Comparison of ENCODE assay signal across 19 mouse cellular contexts in genomic region chr2:123799226-123799786, GRCm38 (mm10).
A peak's percentile ranks its signal among the peaks of the same experiment; 100 is the strongest.
DNase-seq lines count a peak whose midpoint lies in the region; ATAC-seq and TF ChIP-seq lines count a peak whose summit lies in the region.
"Had no signal": no experiment of that assay in that cellular context is flagged by ENCODE, and none has a peak within 500 bp of the region (broad histone marks: within the 10 kb centered on the region; RNA-seq: fewer than 3 reads in every experiment).

No protein-coding gene starts in this region.

- no peak overlapping the region for H3K27ac ChIP-seq in midbrain, embryonic 11.5 days (ENCODE audit: low read depth, low read length)
- no peak overlapping the region for H3K27ac ChIP-seq in midbrain, embryonic 10.5 days (replicated peaks)
- H3K27ac ChIP-seq in forebrain, embryonic 15.5 days (replicated peaks): 0 out of 2 replicates have a peak overlapping the region, but pooled peaks have one; percentile 2
- H3K27ac ChIP-seq in hindbrain, postnatal 0 days: no peak overlapping the region
- H3K27ac ChIP-seq in neural tube, embryonic 14.5 days (ENCODE audit: low read depth, low read length): no peak overlapping the region
- no peak overlapping the region for H3K27ac ChIP-seq in liver, postnatal 0 days (ENCODE audit: low read depth)
- H3K27ac ChIP-seq: embryonic facial prominence, embryonic 15.5 days had no signal

- no peak for TF ChIP-seq EP300 in liver, postnatal 0 days (IDR thresholded peaks at IDR 0.05; ENCODE audit: low read depth)

- WGBS in midbrain, embryonic 11.5 days: 79% methylated on average over 3 of the region's 3 CpGs
- WGBS in midbrain, embryonic 10.5 days: 85% methylated on average over 3 of the region's 3 CpGs
- WGBS in forebrain, embryonic 15.5 days: 55% methylated on average over 3 of the region's 3 CpGs
- WGBS in hindbrain, postnatal 0 days: 54% methylated on average over 3 of the region's 3 CpGs
- WGBS in neural tube, embryonic 14.5 days: 50% methylated on average over 3 of the region's 3 CpGs
- WGBS in liver, postnatal 0 days (ENCODE audit: insufficient replicate concordance): 73% methylated on average over 3 of the region's 3 CpGs

- H3K36me3 ChIP-seq in midbrain, embryonic 11.5 days (ENCODE audit: control insufficient read depth, insufficient read depth, low read length): no peaks in the 10 kb centered on the region
- no peaks in the 10 kb centered on the region for H3K36me3 ChIP-seq in midbrain, embryonic 10.5 days
- no peaks in the 10 kb centered on the region for H3K36me3 ChIP-seq in forebrain, embryonic 15.5 days
- no peaks in the 10 kb centered on the region for H3K36me3 ChIP-seq in hindbrain, postnatal 0 days (ENCODE audit: insufficient read depth, low read length)
- H3K36me3 ChIP-seq in neural tube, embryonic 14.5 days (ENCODE audit: control insufficient read depth, insufficient read depth, low read length): no peaks in the 10 kb centered on the region
- no peaks in the 10 kb centered on the region for H3K36me3 ChIP-seq in liver, postnatal 0 days (replicated peaks; ENCODE audit: insufficient read depth, low read length)
- H3K36me3 ChIP-seq: embryonic facial prominence, embryonic 15.5 days had no signal

- no peaks in the 10 kb centered on the region for H3K4me1 ChIP-seq in midbrain, embryonic 11.5 days (ENCODE audit: control insufficient read depth, insufficient read depth, low read length)
- H3K4me1 ChIP-seq in midbrain, embryonic 10.5 days: no peaks in the 10 kb centered on the region
- H3K4me1 ChIP-seq in forebrain, embryonic 15.5 days: peaks cover 7% of the 10 kb centered on the region
- no peaks in the 10 kb centered on the region for H3K4me1 ChIP-seq in hindbrain, postnatal 0 days (ENCODE audit: insufficient read depth, low read length)
- no peaks in the 10 kb centered on the region; the same call in 1 of the 2 replicates for H3K4me1 ChIP-seq in neural tube, embryonic 14.5 days (ENCODE audit: control insufficient read depth, insufficient read depth, low read length)
- no peaks in the 10 kb centered on the region for H3K4me1 ChIP-seq in liver, postnatal 0 days (ENCODE audit: insufficient read depth)
- H3K4me1 ChIP-seq: embryonic facial prominence, embryonic 15.5 days had no signal

- no peaks in the 10 kb centered on the region for H3K27me3 ChIP-seq in midbrain, embryonic 11.5 days (ENCODE audit: control insufficient read depth, insufficient read depth, low read length)
- no peaks in the 10 kb centered on the region for H3K27me3 ChIP-seq in midbrain, embryonic 10.5 days (ENCODE audit: low read depth, poor library complexity, severe bottlenecking)
- H3K27me3 ChIP-seq in forebrain, embryonic 15.5 days: no peaks in the 10 kb centered on the region
- no peaks in the 10 kb centered on the region for H3K27me3 ChIP-seq in hindbrain, postnatal 0 days (ENCODE audit: insufficient read depth, low read length)
- no peaks in the 10 kb centered on the region for H3K27me3 ChIP-seq in neural tube, embryonic 14.5 days (ENCODE audit: control insufficient read depth, insufficient read depth, low read length)
- H3K27me3 ChIP-seq in liver, postnatal 0 days (ENCODE audit: insufficient read depth, low read length): no peaks in the 10 kb centered on the region
- H3K27me3 ChIP-seq: embryonic facial prominence, embryonic 15.5 days; Patski had no signal

- peak; percentile 33 for DNase-seq in midbrain, embryonic 11.5 days (ENCODE audit: low spot score, missing footprints)
- no peak for DNase-seq in midbrain, embryonic 10.5 days (ENCODE audit: low spot score)
- peak; percentile 65 for DNase-seq in hindbrain, postnatal 0 days (ENCODE audit: low spot score)
- DNase-seq in layer of hippocampus, postnatal 36 days: no peak
- DNase-seq in liver, postnatal 0 days: no peak
- DNase-seq: adrenal gland, postnatal 25 days; cerebellum, adult 9-10 months; embryo, embryonic 11 days; heart, adult 18-20 months; heart, postnatal 4 days; kidney, adult 18-20 months; kidney, postnatal 25 days; liver; lung, adult 18-20 months; right cerebral cortex, postnatal 4 days had no signal

- no peak overlapping the region for H3K4me2 ChIP-seq in midbrain, embryonic 11.5 days
- H3K4me2 ChIP-seq in forebrain, embryonic 15.5 days (replicated peaks): no peak overlapping the region
- no peak overlapping the region for H3K4me2 ChIP-seq in hindbrain, postnatal 0 days (ENCODE audit: low read depth, low read length)
- no peak overlapping the region for H3K4me2 ChIP-seq in neural tube, embryonic 14.5 days (ENCODE audit: low read depth, low read length)
- H3K4me2 ChIP-seq in liver, postnatal 0 days (ENCODE audit: low read depth, low read length): no peak overlapping the region
- H3K4me2 ChIP-seq: embryonic facial prominence, embryonic 15.5 days had no signal

- no peaks in the 10 kb centered on the region for H3K9me3 ChIP-seq in midbrain, embryonic 11.5 days (ENCODE audit: control insufficient read depth, low read length)
- no peaks in the 10 kb centered on the region for H3K9me3 ChIP-seq in midbrain, embryonic 10.5 days (replicated peaks)
- H3K9me3 ChIP-seq in forebrain, embryonic 15.5 days: no peaks in the 10 kb centered on the region
- H3K9me3 ChIP-seq in hindbrain, postnatal 0 days (ENCODE audit: low read length): no peaks in the 10 kb centered on the region
- no peaks in the 10 kb centered on the region for H3K9me3 ChIP-seq in neural tube, embryonic 14.5 days (ENCODE audit: control insufficient read depth, low read length)
- no peaks in the 10 kb centered on the region for H3K9me3 ChIP-seq in liver, postnatal 0 days (ENCODE audit: low read length)
- H3K9me3 ChIP-seq: embryonic facial prominence, embryonic 15.5 days had no signal

- H3K4me3 ChIP-seq in midbrain, embryonic 11.5 days (ENCODE audit: low read depth, low read length): no peak overlapping the region
- H3K4me3 ChIP-seq in midbrain, embryonic 10.5 days: no peak overlapping the region
- H3K4me3 ChIP-seq in forebrain, embryonic 15.5 days: no peak overlapping the region
- H3K4me3 ChIP-seq in hindbrain, postnatal 0 days (ENCODE audit: low read length): no peak overlapping the region
- H3K4me3 ChIP-seq in neural tube, embryonic 14.5 days (ENCODE audit: low read depth, low read length): no peak overlapping the region
- no peak overlapping the region for H3K4me3 ChIP-seq in liver, postnatal 0 days (ENCODE audit: low read depth, low read length)
- H3K4me3 ChIP-seq: embryonic facial prominence, embryonic 15.5 days had no signal

- no peak overlapping the region for H3K9ac ChIP-seq in midbrain, embryonic 11.5 days (ENCODE audit: low read length)
- H3K9ac ChIP-seq in forebrain, embryonic 15.5 days (replicated peaks): no peak overlapping the region
- H3K9ac ChIP-seq in hindbrain, postnatal 0 days (replicated peaks; ENCODE audit: low read length): no peak overlapping the region
- H3K9ac ChIP-seq in neural tube, embryonic 14.5 days (replicated peaks; ENCODE audit: low read depth, low read length): no peak overlapping the region
- H3K9ac ChIP-seq in liver, postnatal 0 days (replicated peaks): no peak overlapping the region
- H3K9ac ChIP-seq: embryonic facial prominence, embryonic 15.5 days had no signal

- no peak for TF ChIP-seq CTCF in hindbrain, postnatal 0 days (IDR thresholded peaks at IDR 0.05; ENCODE audit: low read depth)
- TF ChIP-seq CTCF in liver, postnatal 0 days (IDR thresholded peaks at IDR 0.05; ENCODE audit: low read depth): no peak

- ATAC-seq in midbrain, embryonic 11.5 days (ENCODE audit: low FRiP score): no peak
- peak; percentile 94 for ATAC-seq in forebrain, embryonic 15.5 days (replicated peaks)
- peak; percentile 86 for ATAC-seq in hindbrain, postnatal 0 days
- peak; percentile 79; the same call in 1 of the 2 replicates for ATAC-seq in neural tube, embryonic 14.5 days (ENCODE audit: low read depth)
- no peak for ATAC-seq in liver, postnatal 0 days
- ATAC-seq: Patski had no signal

Comparison
In these comparisons a context has a peak if more than half of its experiments do, and no peak if none do; other contexts are left out.
1. DNase-seq: peak in midbrain, embryonic 11.5 days (single experiment) and hindbrain, postnatal 0 days (single experiment); none in midbrain, embryonic 10.5 days (single experiment), layer of hippocampus, postnatal 36 days (0 of 2) and liver, postnatal 0 days (single experiment).
2. ATAC-seq: peak in forebrain, embryonic 15.5 days (single experiment), hindbrain, postnatal 0 days (single experiment) and neural tube, embryonic 14.5 days (single experiment); none in midbrain, embryonic 11.5 days (single experiment) and liver, postnatal 0 days (single experiment).